Mouse (Mus musculus) myocyte (in vitro differentiated cells): ENCODE measurements around the gene Ddr2.

Experiments used
- CEBPB ChIP-seq: IDR thresholded peaks from 2 replicates; pipeline ENCODE4 v1.6.1; 2011; ENCODE audit warnings: mild to moderate bottlenecking, moderate library complexity; ENCODE audit not compliant: poor library complexity, insufficient read depth, severe bottlenecking
- E2F4 ChIP-seq: IDR thresholded peaks from one replicate; pipeline ENCODE4 v1.6.1; 2011; ENCODE audit warnings: mild to moderate bottlenecking, control low read depth, moderate library complexity; ENCODE audit not compliant: insufficient read depth
- MYOD1 ChIP-seq, 3 experiments: IDR thresholded peaks; one replicate each; pipeline ENCODE4 v1.6.1; 2011; ENCODE audit warnings: control low read depth in 2 of 3, low read depth in 2 of 3, mild to moderate bottlenecking in 2 of 3, moderate library complexity in 1 of 3; ENCODE audit not compliant: insufficient read length in 2 of 3, control insufficient read depth in 1 of 3
- MYOG ChIP-seq, 3 experiments: IDR thresholded peaks; one replicate each; pipeline ENCODE4 v1.6.1; 2011; ENCODE audit warnings: control low read depth in 2 of 3, low read depth in 2 of 3, mild to moderate bottlenecking in 2 of 3; ENCODE audit not compliant: insufficient read length in 2 of 3, control insufficient read depth in 1 of 3, insufficient read depth in 1 of 3
- POLR2A ChIP-seq: IDR thresholded peaks from one replicate; pipeline ENCODE4 v1.6.1; 2011; ENCODE audit warnings: low read depth, mild to moderate bottlenecking, control low read depth, moderate library complexity; ENCODE audit not compliant: insufficient read length
- POLR2AphosphoS2 ChIP-seq: IDR thresholded peaks from one replicate; pipeline ENCODE4 v1.6.1; 2011; ENCODE audit warnings: low read depth, control low read depth; ENCODE audit not compliant: insufficient read length
- TCF12 ChIP-seq: IDR thresholded peaks from one replicate; pipeline ENCODE4 v1.6.1; 2011; ENCODE audit warnings: mild to moderate bottlenecking, control low read depth; ENCODE audit not compliant: poor library complexity, insufficient read depth, severe bottlenecking
- USF1 ChIP-seq: IDR thresholded peaks from one replicate; pipeline ENCODE4 v1.6.1; 2011; ENCODE audit warnings: low read depth, mild to moderate bottlenecking, control low read depth, moderate library complexity

GRCm38 (mm10) chr1:170152552-170152951 lies 42.0 kb upstream of the Ddr2 start:
- TF ChIP-seq TCF12 (no peak), POLR2A (no peak), CEBPB (no peak), E2F4 (no peak), MYOG (IDR thresholded peaks at IDR 0.05; ENCODE audit: control insufficient read depth in 1 of 3, insufficient read depth in 1 of 3, insufficient read length in 2 of 3, low read depth in 2 of 3) (no peak), POLR2AphosphoS2 (no peak), USF1 (no peak), MYOD1 (IDR thresholded peaks at IDR 0.05; ENCODE audit: control insufficient read depth in 1 of 3, insufficient read length in 2 of 3, low read depth in 2 of 3) (no peak)
